Mouse (Mus musculus) cerebellum, postnatal 10 days (tissue): ENCODE data around the gene Mrpl33.
"Not testable (repeated sequence)": the region's sequence is repeated elsewhere in the genome, so short reads cannot be mapped to it uniquely, and the experiment has no call there.

Source experiments
- DNase-seq, 2 experiments: peaks; one replicate each; pipeline ENCODE4 v3.0.0; 2021; ENCODE audit warnings: mixed read lengths in 2 of 2

The Mrpl33 gene

DNA sequence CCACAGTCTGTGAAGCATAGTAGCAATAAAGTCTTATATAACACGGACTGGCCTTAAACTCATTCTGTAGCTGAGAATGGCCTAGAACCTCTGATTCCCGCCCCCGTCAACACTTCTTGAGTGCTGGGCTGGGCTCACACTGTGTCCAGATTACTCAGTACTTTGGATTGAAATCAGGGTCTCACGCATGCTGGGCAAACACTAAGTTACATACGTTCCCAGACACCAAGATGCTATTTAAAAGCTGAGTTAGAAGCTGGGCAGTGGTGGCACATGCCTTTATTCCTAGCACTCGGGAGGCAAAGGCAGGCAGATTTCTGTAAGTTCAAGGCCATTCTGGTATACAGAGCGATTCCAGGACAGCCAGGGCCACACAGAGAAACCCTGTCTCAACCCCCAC lies 1.4 kb downstream of the Mrpl33 start:
- no peak for DNase-seq

DNA sequence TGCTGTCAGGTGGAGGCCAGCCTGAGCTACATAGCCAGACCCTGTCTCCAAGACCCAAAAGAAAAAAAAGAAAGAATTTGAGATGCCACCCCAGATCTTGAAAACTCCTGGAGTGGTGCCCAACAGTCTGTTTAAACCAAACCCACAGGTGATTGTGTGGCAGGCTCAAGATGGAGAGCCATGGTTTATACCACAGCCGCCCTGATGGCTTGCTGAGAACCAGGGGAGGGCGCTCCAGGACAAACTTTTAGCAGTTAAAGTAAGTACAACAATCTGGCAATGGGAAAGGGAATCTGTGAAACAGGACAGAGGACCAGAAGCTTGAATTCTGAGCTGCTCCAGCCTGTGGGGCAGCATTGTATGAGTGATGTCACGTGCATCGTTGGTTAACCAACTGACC lies 1.8 kb downstream of the Mrpl33 start:
- peak; percentile 39 to 49 for DNase-seq

DNA sequence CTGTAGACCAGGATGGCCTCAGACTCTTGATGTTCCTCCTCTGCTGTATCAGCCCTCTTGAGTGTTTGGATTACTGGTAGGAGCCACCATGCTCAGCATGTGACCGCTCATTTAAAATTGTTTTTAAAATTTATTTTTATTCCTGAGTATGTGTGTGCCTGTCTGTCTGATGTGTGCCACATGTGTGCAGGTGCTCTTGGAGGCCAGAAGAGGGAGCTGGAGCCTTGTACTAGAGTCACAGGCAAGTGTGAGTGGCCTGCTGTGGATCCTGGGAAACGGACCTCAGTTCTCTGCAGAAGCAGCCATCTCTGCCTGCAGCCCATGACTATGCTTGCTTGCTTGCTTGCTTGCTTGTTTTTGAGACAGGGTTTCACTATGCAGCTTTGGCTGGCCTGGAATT lies 2.4 kb downstream of the Mrpl33 start:
- DNase-seq, result no peak

DNA sequence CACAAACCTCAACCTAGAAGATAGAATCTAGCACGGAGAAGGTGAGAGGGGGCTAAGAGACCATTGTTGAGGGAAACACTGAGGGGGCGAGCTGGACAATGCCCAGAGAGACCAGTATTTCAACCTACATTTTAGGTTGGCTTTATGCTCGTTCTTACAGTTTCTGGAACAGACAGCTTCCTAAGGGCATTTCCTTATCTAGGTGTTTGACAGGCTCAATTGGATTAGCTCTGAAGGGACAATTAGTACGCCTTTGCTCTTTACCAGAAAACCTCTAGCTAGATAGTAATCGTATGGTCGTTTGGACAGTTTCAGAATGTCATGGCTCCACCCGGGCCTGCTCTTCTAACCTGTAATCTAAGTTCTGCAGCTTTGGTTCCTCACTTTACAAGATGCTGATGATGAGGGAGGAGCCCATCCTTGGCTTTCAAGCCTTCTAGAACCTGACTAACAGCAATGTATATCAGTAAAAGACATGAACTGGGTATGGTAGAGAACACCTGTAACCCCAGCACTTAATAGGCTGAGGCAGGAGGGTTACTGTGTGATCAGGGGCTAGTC lies 4.5 kb downstream of the Mrpl33 start:
- DNase-seq, result no peak

DNA sequence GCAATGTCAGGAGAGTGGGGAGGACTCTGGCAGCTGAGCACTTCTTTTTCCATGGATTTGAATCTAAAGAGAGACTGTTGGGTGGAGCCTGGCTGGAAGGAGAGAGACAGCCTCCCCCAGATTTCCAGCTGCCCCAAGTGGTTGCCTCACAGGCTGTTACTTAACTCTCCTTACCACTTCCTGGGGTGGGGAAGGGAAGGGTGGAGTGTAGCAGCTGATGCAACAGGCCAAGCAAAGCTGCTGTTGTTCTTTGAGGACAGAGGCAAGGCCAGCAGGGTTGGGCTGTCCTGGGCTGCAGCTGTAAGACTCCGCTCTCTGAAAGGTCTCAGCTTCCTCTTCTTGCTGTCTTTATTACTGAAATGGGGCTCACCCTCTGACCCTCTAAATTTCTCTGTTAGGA lies 5.6 kb downstream of the Mrpl33 start:
- no peak for DNase-seq

DNA sequence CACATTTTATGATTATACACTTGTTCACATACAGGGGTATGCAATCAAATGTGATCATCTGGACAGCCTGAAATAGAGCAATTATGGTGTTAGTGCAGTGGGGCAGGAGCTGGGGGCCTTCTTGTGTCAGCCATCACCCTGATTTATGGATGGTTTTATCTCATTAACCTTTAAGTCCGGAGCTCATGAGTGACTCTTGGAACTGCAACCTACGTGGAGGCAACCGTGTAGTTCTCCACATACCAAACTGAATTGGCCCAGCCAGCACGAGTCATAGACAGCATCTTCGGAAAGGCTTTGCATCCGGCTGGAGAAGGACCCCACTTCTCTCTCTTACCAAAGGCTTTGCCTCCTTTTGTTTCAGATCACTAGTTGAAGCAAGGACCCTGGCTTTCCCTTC lies 7.0 kb downstream of the Mrpl33 start:
- no peak for DNase-seq

DNA sequence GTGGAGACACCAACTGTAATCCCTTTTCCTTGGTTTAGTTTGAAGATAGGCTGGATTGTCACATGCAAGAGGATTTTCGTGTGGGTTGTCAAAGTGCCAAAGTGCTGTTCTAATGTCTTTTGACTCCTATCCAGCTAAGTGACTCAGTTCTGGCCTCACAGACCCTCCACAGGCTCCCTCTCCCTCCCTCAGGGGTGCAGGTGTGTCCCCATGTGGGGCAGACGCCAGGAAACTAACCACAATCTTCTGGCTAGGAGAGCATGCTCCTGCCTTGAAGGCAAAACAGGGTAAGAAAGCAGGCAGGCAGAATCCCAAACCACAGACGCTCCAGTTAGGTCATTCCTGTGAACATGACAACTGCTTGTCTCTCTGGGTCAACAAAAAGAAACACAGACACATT lies 9.4 kb downstream of the Mrpl33 start:
- peak in 1 of 2 experiments; percentile 7 for DNase-seq

DNA sequence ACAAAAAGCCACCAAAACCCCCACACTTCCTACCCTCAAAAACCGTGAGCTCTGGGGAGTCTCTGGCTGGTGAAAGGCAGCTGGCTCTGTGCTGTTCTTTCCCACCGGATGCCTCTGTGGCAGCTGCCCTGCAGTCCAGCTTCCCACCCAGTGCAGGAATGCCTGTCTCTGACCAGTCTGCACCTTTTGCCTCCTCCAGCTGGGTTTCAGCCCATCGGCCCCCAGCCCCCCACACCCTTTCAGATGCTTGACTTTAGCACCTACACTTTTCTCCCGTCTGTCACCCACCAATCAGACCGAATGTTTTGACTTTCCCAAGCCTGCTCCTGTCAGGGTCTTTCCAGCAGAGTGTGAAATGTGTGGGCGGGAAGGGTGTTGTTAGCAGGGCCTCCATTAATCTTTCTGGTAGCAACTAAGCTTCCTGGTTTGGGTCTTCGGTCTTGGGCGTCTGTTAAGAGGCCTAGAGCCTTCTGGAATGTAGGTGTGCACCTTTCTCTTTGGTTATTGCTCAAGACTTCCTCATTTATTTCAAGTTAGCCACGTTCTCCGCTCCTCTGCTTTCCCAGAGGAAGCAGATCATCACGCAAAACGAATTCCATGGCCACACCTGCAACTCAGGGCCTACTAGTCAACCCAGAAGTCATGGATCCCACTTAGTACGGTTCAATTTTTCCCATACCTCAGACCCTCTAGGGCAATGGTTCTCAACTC lies 13.8 kb downstream of the Mrpl33 start:
- DNase-seq, result no peak

DNA sequence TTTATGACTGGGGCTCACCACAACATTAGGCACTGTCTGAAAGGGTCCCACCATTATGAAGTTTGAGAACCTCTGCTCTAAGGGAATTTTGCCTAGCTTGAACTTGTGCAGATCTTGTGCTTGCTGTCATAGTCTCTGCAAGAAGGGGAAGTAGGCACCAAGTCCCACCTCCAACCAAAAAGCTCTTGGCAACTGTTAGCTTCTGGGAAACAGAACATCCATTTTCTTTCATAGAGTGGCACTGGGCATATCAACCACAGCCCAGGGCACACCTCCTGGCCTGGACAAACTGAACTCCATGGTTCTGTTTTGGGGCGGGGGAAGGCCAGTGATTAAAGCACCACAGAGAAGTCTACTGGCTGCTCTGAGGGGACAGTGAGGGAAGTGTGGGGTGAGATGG lies 14.5 kb downstream of the Mrpl33 start:
- no peak for DNase-seq

DNA sequence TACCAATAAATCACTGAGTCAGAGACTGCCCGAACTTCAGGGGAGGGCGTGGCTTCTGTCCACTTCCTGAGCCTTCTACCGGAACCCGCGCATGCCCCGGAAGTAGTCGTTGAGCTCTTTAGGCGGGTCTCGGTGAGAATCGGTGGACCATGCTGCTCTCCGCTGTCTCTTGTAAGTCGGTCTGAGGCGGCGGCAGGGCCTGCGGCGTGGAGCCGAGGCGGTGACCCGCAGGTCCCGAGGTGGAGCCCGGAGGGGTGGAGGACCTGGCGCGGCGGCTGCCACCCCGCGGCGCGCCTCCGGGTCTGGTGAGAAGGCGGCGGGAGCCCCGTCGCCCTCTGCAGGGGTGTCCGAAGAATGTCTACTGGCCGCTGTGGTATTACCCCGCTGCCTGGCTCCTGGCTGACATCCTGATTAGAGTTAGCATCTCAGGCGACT lies 17.1 kb downstream of the Mrpl33 start:
- peak; percentile 87 to 90 for DNase-seq

DNA sequence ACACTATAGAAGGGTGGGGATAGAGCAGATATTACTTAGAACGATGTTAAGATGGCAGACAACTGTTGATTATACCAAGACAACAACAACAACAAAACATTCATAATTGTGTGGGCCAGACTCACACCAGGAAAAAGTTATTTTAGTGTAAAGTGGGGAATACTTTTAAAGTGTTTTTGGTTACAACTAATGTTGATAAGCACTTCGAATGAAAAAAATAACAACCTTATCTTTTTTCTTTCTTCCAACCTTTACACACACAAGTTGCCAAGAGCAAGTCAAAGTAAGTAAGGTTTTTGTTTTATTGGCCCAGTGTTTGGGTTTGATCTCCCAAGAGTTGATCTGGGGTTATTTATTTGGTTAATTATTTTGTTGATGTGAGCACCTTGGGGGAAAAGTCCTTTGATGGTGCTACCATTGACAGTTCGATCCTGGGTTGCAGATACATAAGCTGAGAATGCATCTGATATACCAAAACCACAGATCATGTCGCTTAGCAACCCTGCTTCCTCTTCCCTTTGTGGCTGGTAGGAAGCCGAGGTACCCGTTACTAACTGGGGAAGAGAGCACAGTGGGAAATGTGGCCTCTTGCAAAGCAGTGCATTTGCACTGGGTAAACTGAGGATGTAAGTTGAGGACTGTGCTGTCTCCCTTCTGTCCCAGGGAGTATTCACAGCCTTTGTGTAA lies 17.7 kb downstream of the Mrpl33 start:
- no peak for DNase-seq

DNA sequence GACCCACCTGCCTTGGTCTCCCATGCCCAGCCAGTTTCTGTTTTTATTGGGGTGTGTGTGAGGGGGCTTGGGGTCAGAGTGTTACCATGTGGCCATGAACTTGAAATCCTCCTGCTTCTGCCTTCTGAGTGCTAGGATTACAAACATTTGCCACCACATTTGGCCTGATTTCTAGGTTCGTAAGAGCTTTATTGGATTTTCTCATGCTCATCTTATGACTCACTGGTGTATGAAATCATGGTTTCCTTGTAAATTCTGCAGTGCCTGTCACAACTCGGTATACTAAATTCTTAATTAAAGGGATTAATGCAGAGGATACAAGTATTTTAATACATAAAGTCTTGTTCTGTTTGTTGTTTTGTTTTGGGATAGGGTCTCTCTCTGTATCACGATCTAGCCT lies 23.6 kb downstream of the Mrpl33 start:
- no peak for DNase-seq

DNA sequence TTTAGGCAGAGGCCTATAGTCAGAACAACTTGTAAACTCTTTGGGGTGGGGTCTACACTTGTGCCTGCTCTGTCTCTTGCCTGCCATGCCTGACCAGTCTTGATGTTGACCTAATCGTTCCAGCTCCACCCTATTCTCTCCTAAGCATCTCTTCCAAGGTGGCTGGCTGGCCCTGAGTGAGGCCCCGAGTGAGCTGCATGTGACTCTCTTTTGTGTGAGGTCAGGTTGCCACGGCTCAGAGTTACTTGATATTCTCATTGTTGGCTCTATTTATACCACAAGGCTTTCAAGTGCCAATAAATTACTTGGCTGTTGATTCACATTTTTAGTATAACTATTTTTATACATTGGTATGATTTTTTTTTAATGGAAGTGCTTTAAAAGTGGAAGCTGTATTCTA lies 30.4 kb downstream of the Mrpl33 start:
- no peak for DNase-seq

DNA sequence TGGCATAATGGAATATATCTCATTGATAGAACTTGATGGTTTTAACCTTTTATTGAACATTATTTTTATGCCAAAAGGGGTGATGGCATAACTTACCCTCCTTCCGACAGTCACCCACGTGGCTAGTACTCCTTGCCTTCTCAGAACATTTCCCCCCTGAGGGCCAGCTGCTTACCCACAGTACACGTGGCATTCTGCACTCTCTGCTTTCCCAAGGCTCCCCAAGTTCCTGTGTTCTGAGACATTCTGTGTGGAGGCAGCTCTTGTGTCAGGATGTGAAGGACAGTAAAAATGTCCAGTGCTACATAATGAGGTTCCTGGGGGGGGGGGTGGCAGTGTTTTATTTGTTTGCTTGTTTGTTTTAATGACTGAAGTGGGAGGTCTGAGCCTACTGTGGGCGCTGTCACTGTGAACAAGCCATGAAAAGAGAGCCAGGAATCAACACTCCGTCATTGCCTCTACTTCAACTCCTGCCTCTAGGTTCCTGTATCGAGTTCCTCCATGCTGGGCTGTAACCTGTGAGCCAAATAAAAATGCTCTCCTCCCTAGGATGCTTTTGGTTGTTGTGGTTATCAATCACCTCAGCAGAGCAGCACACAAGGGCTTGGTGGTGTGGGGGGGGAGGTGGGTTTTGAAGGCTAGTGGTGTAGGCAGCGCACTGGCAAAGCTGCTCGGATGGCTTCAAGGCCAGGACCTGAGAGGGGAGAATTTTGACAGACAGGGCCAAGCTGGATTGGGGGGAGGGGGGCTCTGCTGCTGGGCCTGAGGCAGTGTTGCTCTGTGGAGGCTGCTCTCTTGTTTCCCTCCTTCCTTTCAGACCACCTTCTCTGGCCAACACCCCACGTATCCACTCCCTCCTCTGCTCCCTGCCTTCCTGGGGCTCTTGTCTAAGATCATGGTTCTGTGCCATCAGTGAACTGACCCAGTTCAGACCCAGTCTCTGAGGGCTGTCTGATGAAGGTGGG lies 31.1 kb downstream of the Mrpl33 start:
- no peak for DNase-seq

DNA sequence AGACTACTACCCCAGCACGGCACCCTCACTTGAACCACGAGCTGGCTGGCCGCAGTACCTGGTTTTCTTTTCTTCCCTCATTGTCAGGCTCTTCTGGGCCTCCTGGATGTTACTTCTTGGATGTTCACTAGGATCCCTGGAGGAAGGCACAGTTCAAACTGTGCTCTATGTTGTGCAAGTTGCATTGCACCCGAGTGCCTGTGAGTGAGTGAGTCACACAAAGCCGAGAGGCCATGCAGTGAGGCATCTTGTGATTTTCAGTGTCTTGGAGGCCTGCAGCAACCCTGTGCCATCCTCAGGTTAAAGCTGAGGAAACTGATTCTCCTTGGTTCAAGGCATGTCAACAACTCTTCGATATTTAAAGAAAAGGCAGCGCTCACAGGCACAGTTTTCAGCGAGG lies 31.8 kb downstream of the Mrpl33 start:
- DNase-seq, result no peak

DNA sequence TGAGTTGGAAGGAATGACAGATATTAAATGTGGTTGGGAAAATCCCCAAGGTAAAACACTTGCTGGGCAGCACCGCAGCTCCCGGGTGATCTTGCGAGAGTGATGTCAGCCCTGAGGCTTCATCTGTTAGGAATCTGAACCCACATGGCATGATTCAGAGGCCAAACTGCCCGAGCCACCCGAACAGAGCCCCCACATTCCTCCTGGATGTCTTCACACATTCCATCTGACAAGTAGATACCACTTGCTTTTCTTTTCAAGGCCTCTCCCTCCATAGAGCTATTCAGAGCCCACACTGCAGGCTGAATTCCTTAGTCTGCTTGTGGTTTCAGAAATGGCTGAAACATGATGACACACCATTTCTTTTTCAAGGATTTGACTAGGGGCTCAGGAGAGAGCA lies 33.3 kb downstream of the Mrpl33 start:
- no peak for DNase-seq

DNA sequence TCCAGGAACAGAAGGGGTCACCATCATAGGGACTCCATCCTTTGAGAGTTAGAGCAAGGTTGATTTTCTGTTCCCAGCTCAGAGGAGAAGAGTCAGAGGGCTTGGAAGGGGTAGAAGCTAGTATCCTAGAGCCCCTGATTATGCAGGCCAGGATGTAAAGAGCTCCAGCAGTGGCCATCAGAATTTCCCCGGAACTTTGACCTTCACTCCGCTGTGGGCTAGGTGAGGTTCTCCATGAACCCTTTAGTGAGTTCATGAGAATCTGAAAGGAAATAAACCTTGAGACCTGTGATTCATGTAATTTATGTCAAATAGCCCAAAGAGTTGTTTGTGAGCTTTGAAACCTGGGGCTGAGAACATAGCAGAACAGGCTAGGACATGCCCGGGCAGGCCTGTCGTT lies 34.4 kb downstream of the Mrpl33 start:
- DNase-seq, result not testable (repeated sequence)

DNA sequence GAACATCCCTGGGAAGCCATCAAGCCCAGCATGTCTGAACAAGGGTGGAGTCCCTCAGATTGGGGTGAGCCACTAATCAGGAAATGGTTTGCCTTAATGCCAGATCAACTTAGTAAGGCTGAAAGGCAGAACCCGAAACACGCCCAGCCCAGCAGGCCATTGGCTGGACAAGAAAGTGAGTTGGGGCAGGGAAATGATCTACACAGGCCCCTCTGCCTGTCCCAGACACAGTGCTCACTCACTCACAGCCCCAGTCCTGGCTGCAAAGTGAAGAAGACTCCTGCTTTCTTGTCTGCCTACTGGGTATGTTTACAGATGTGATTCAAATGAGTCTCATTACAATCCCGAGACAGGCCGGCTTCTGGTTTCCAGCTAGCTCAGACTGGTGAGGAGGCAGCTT lies 37.4 kb downstream of the Mrpl33 start:
- DNase-seq, result no peak

DNA sequence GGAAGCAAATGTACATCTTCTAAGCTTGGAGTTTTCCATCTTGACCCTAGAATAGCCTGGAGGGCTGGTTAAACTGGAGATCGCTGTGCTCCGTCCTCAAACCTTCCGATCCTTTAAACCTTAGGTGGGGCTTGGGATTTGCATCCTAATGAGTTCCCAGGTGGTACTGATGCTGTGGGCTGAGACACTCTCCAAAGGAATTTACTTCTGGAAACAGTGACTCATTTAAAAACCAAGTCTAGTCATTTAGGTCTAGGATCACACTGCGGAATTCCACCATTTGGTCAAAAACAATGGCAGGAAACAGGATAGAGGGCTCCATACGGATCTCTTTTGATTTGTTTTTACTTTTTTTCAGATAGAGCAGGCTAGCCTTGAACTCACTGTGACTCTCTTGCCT lies 37.9 kb downstream of the Mrpl33 start:
- DNase-seq, result no peak

DNA sequence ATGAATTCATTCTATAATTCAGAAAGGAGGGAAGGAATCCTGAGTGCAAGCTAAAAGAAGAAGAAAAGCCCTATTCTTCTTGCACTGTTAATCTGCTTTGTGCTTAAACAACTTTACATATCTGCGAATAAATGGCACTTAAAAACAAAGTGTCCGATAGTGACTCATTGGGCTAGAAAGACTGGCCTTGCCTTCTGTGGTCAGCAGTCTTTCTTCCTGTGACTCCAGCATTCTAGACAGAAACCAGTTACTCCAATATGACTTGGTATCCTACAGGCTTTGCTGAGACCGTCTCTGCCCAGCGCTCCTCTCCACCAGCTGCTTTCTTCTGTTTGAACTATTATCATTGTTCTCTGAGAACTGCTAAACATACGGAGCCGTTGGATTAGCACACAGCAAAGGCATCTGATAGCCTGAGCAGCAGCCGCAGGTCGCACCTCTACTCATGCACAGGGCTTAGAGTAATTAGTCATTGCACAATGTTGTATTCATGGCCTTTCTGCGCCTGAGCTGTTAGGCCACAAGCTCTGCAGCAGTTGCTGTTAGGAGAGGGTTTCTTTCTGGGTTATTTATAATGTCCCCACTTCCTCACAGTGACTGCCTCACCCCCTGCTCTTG lies 40.0 kb downstream of the Mrpl33 start:
- no peak for DNase-seq

DNA sequence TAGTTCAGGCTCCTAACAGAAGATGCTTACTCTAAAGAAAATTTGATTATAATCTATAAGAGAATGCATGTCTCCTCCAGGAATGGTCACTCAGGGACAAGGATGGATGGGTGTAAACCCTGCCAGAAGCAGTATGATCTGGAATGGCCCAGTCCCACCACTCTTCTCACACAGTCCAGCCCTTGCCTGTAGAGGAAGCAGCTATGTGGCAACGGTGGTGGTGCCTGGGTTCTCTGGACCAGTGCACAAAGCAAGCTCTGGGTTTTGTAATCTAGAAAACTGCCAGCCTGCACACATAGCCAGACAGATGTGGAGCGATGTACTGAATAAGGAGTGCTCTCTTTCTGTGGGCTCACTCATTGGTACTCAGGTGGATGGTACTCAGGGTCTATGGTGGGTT lies 43.8 kb downstream of the Mrpl33 start:
- no peak for DNase-seq

DNA sequence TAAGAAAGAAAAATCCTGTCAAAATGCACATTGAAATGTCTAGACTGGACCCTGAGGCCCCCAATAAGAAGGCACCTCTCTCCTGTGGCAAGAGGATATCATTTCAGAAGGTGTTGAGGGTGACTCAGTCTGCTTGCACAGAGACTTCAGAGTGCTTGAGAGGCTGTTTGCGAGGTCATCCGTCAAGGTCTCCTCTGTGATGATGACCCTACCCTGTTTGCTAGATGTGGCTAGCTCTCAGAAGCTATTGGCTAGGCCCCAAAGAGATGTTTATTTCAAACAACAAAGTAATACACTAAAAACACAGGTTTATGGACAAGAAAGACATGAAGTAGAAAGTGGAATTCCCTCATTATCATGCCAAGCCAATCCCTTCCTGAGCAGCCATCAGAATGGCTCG lies 45.6 kb downstream of the Mrpl33 start:
- no peak for DNase-seq

DNA sequence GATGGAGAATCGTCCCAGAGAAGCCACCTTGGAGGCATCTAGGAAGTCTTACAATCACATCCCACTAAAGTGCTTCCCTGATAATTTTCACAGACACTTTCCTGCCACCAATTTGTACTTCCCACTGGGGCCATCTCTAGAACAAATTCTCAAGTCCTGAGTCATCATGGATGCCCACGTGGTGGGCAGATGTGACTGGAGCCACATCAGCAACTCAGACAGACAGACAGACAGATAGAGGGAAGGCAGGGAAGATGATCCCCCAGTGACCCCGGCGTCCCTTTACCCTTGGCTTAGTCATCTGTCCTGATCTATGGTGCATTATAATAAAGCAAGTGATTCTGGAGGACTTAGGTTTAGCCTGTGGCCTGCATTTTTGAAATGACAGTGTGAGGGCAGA lies 47.5 kb downstream of the Mrpl33 start:
- no peak for DNase-seq
